21 mouse cellular contexts compared by ENCODE assay signal in genomic region chr1:165988536-165988935, GRCm38 (mm10).
"Had no signal": no experiment of that assay in that cellular context is flagged by ENCODE, and none has a peak within 500 bp of the region (broad histone marks: within the 10 kb centered on the region; RNA-seq: fewer than 3 reads in every experiment).

No protein-coding gene starts in this region.

- H3K27me3 ChIP-seq: limb, embryonic 12.5 days; limb, embryonic 15.5 days; megakaryocyte, embryonic 14.5 days; midbrain, embryonic 15.5 days; neural tube, embryonic 12.5 days; neural tube, embryonic 15.5 days; stomach, embryonic 15.5 days had no signal

- H3K9ac ChIP-seq: limb, embryonic 12.5 days; limb, embryonic 15.5 days; liver, embryonic 14.5 days; liver, postnatal 0 days; lung, embryonic 14.5 days; midbrain, embryonic 15.5 days; neural tube, embryonic 12.5 days; neural tube, embryonic 15.5 days; stomach, embryonic 15.5 days had no signal

- H3K4me2 ChIP-seq: limb, embryonic 12.5 days; limb, embryonic 15.5 days; liver, embryonic 11.5 days; lung, embryonic 14.5 days; midbrain, embryonic 15.5 days; neural tube, embryonic 12.5 days; neural tube, embryonic 15.5 days; stomach, embryonic 15.5 days had no signal

- H3K36me3 ChIP-seq: limb, embryonic 12.5 days; limb, embryonic 15.5 days; midbrain, embryonic 15.5 days; neural tube, embryonic 12.5 days; neural tube, embryonic 15.5 days; stomach, embryonic 15.5 days had no signal

- H3K4me1 ChIP-seq: limb, embryonic 12.5 days; limb, embryonic 15.5 days; stomach, embryonic 15.5 days had no signal

- ATAC-seq: liver, postnatal 0 days; lung, postnatal 0 days; midbrain, embryonic 15.5 days had no signal

- H3K4me3 ChIP-seq: limb, embryonic 12.5 days; limb, embryonic 15.5 days; megakaryocyte, embryonic 14.5 days; midbrain, embryonic 10.5 days; midbrain, embryonic 15.5 days; neural tube, embryonic 12.5 days; neural tube, embryonic 15.5 days; stomach, embryonic 15.5 days had no signal

- H3K27ac ChIP-seq: limb, embryonic 12.5 days; limb, embryonic 15.5 days; liver, embryonic 14.5 days; macrophage; midbrain, embryonic 10.5 days; midbrain, embryonic 15.5 days; neural tube, embryonic 12.5 days; neural tube, embryonic 15.5 days; stomach, embryonic 15.5 days had no signal

- H3K9me3 ChIP-seq: limb, embryonic 12.5 days; limb, embryonic 15.5 days; megakaryocyte, embryonic 14.5 days; midbrain, embryonic 10.5 days; midbrain, embryonic 15.5 days; neural tube, embryonic 12.5 days; neural tube, embryonic 15.5 days; stomach, embryonic 15.5 days had no signal

- DNase-seq: kidney, postnatal 14 days; kidney, postnatal 4 days; left cerebral cortex, postnatal 4 days; liver, postnatal 0 days; lung, embryonic 14.5 days; right cerebral cortex, adult 18-20 months; right cerebral cortex, postnatal 14 days; right cerebral cortex, postnatal 4 days; thymus, postnatal 25 days had no signal
